Mouse (Mus musculus): ENCODE data around the gene Unk.

Unk gene

GRCm38 (mm10) chr11:116029086-116029865 lies 846 bp upstream of the Unk start:
- DNase-seq (ENCODE audit: low spot score in 2 of 2), result no peak

DNA sequence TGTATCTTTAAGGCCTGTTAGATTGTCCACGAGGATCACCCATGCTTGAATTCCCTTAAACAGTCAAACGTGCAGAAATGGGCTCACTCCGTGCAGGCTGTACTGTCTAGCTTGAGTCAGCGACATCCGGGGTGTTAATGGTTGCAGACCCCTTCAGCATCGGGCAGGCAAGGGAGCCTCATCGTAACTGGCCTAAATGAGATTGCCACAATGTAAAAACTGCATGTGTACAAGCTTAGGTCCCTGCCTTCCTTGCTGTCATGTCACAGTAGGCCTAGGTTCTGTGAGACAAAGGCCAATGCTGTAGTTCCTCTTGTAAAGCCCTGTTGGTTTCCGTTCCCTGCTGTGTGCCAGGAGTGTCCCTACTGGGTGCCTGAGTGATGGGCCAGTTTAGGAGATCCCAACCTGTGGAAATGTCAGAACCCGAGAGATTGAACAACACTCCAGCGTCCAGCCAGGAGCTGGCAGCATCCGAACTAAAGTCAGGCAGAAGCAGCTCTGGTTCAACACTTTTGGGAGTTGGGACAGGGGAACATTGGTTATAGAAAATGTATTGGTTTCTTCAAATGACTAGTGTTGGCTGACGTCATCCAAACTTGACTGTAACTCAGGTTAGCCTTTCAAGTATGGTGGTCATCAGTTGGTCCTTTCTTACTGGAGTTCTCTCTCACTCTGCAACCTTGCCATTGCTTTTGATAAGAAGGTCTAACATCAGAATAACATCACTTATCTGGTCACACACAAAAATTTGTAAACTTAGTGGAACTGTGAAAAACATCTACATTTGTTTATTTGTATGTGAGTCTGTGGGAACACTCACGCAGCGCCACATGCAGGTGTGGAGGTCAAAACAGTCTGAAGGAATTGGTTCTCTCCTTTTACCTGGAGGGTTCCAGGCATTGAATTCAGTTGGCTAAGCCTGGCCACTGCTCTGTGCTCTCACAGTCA lies 1.1 kb downstream of the Unk start:
- DNase-seq (ENCODE audit: low spot score in 2 of 2), result no peak

DNA sequence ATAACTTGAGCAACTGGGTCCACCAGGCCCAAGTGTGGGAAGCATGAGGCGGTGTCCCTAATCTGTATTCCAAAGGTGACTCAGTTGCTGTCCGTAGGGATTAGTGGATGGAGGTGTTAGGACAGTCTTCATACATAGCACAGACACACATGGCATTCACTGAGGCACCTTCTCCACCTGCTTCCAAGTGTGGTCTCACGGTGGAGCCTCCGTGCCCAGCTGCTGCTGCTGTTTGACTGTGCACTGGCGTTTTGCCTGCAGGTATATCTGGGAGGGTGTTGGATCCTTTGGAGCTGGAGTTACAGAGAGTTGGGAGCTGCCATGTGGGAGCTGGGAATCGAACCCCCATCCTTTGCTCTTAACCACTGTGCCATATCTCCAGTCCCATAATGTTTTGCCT lies 4.5 kb downstream of the Unk start:
- DNase-seq (ENCODE audit: low spot score in 2 of 2), result no peak

DNA sequence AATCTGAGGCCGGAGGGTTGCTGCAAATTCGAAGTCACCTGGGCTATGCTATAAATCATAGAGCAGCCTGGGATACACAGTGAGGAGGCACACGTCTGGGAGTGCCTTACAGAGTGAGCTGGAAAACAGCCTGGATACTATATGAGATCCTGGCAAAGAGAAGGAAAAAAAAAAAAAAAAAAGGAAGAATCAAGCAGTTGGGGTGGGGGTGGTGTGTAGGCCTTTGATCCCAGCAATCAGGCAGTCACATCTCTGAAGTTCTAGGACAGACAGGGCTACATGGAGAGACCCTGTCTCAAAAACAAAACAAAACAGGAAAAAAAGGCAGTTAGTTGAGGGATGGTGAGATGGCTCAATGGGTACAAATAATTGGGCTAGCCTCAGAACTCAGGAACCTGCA lies 6.5 kb downstream of the Unk start:
- DNase-seq (ENCODE audit: low spot score in 2 of 2), result no peak

GRCm38 (mm10) chr11:116037826-116038225 lies 7.7 kb downstream of the Unk start:
- DNase-seq (ENCODE audit: low spot score in 2 of 2), result no peak

DNA sequence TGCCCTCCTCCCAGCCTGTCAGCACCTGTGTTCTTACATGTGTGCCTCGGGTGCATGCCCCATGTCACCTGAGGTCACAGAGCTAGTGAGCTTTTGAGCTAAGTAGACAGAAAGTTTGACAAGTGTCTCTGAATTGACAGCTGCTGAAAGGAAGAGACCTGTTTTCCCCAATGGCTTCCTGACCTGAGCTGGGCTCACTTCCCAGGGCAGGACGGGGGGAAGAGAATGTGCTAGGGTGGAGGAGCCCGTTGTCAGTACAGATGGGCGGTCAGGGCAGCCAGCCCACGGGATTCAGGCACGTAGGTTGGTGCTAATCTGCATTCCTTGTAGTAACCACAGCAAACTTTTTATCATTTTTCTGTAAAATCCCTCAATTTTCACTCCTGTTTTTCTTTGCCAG lies 10.5 kb downstream of the Unk start:
- DNase-seq (ENCODE audit: low spot score in 2 of 2), result no peak

GRCm38 (mm10) chr11:116041833-116042232 lies 11.7 kb downstream of the Unk start:
- DNase-seq (ENCODE audit: low spot score in 2 of 2), result no peak

DNA sequence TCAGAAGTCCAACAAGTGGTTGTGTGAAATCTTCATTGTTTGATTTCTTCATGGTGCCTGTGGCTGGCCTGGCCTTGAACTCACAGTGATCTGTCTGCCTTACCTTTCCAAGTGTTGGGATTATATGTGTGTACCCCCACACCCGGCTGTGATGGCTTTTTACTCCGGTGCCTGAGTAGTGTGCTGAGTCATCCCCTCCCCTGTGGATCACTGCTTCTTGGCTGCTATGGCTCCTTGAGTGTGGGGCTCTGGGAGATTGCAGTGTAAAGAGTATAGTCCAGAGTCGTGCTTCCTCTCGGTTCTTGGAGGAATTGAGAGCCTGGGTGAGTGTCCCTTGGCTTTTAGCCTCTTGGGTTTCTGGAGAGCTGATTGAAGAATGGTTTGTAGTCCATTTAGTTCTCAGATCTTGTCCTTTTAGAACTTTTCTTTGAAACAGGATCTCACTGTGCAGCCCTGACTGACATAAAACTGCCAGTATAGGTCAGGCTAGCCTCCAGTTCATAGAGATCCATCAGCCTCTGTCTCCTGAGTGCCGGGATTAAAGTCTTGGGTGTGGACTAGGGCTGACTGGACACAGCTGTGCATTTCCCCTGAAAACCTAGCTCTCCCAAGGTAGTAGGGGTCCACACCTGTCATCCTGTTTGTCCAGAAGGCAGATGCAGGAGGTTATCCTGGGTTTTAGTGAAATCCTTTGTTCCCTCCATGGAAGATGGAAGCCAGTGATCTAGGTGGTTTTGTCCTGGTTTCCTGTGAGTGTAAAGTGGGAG lies 12.4 kb downstream of the Unk start:
- DNase-seq (ENCODE audit: low spot score in 2 of 2), result no peak

GRCm38 (mm10) chr11:116043286-116043685 lies 13.2 kb downstream of the Unk start:
- no peak for DNase-seq (ENCODE audit: low spot score in 2 of 2)

GRCm38 (mm10) chr11:116045173-116045572 lies 15.1 kb downstream of the Unk start:
- no peak for DNase-seq (ENCODE audit: low spot score in 2 of 2)

- DNase-seq (ENCODE audit: low spot score in 2 of 2), result no peak
Measured at GRCm38 (mm10) chr11:116049610-116050009, 19.5 kb downstream of the Unk start.

DNA sequence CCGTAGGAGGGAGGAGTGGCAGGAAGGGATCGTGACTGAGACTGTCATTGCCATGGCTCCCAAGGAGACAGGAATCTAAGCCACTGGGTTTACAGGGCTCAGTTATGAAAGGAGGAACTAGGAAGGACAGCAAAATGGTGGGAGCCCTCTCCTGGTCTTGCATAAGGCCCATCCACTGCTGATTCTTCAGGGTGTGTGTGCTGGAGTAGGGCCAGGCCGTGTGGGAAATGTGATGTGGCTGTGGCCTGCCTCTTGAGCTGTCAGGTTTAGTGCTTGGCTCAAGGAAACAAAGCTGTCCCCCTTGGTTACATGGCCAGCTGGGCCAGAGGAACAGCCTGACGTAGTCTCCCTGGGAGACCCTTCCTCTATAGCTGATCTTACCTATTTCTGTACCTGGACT lies 20.1 kb downstream of the Unk start:
- DNase-seq (ENCODE audit: low spot score in 2 of 2), result no peak

DNA sequence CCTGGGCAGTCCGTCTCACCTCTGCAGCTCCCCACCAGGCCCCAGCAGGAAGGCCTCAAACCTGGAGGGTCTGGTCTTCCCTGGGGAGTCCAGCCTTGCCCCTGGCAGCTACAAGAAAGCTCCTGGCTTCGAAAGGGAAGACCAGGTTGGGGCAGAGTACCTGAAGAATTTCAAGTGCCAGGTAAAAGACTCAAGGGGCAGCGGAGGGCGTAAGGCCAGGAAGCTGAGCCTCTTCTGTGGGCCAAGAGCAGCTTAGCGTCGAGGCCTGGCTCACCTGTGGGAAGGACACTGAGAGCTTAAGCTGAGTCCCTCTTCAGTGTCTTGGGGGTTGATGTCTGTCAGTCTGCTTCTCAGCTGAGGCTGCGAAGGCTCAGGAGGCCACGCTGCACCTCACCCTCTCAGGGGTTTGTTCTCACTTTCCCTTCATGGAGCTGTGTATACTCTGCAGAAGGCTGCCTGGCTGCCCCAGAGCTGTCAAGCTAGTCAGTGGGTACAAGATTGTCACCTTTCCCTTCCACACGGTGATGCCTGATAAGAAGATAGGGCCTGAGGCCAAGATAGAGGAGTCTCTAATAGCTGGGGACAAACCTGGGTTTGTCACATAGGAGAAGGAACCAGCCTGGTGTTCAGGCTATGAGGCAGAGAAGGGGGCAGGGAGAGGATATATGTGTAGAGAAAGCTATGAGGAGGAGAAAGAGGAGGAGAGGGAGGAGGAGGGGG lies 23.5 kb downstream of the Unk start:
- DNase-seq (ENCODE audit: low spot score in 2 of 2), result no peak

GRCm38 (mm10) chr11:116055873-116056272 lies 25.8 kb downstream of the Unk start:
- no peak for DNase-seq (ENCODE audit: low spot score in 2 of 2)

DNA sequence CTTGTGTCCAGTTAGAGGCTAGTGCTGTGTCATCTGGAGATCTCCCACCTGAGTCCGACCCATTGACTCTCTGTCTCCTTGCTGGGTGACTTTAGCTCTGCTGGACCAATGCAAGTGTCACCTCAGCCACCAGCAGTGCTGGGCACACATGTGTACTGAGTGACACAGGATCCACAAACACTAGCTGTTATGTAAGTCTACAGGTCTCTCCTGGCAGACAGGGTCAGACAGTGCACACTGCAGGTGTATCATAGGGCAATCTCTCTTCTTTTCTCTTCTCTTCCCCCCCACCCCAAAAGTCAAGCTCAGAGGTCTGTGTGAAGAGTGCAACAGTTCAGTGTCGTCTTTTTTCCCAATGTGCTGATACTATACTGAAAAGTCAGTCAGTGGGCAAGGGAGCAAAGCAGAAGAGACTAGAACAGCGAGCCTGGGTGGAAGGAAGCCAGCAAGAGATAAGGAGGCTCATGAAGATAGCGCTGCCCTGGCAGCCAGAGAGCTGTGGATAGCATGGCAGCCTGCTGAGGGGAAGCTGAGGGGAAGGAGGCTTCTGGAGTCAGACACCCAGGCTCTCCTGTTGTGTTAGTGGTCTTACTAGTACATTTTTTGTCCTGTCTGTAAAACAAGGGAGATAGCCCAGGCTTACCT lies 27.2 kb downstream of the Unk start:
- DNase-seq (ENCODE audit: low spot score in 2 of 2), result no peak

- no peak for DNase-seq (ENCODE audit: low spot score in 2 of 2)
Measured at GRCm38 (mm10) chr11:116058022-116058614, 28.0 kb downstream of the Unk start.

DNA sequence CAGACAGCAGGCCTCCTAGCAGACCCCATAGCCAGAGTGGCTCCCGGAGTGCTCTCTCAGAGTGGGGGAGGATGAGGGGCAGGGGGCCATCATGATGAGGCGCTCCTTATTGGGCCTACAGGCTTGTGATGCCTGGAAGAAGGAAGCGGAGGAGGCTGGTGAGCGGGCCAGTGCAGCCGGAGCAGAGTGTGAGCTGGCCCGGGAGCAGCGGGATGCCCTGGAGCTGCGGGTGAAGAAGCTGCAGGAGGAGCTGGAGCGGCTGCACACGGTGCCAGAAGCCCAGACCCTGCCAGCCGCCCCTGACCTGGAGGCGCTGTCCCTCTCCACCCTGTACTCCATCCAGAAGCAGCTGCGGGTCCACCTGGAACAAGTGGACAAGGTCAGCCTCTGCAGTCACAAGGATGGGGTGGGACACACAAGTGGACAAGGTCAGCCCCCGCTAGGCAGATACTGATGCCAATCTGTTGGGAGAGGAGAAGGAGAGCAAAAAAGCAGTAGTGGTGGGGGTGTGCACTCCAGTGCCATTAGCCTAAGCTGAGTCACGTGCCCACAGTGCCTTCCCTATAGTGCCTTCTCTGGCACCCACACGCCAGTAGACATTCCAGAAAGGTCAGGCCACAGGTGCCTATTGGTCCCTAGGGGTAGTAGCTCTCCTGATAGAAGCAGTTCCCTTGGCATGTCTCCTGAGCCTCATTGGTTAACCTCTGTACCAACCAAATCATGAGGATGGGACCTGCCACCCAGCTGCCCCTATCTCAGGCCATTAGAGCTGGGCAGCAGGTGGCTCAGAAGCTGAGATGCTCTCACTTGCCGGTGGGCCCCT lies 29.0 kb downstream of the Unk start:
- no peak for DNase-seq (ENCODE audit: low spot score in 2 of 2)

DNA sequence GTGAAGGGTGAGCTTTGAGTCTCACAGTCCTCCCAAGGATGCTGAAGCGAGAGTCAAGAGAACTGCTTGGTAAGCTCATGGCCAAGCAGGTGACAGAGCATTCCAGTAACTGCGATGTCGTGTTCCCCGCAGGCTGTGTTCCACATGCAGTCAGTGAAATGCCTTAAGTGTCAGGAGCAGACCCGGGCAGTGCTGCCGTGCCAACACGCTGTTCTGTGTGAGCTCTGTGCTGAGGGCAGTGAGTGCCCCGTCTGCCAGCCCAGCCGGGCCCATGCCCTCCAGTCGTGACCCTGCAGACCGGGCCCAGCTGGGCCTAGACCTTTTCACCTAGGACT lies 29.5 kb downstream of the Unk start:
- DNase-seq (ENCODE audit: low spot score in 2 of 2), result no peak

GRCm38 (mm10) chr11:116060596-116060995 lies 30.5 kb downstream of the Unk start:
- no peak for DNase-seq (ENCODE audit: low spot score in 2 of 2)
